Mouse (Mus musculus) CD4-positive helper T cell, adult 2 months (primary cell): Measurements from ENCODE around the gene 3100002H09Rik.

Experiments used
- DNase-seq: peaks from one replicate; pipeline ENCODE4 v3.0.0-alpha.2; 2012; ENCODE audit warnings: low read depth, missing footprints, low spot score

The 3100002H09Rik gene

GRCm38 (mm10) chr4:124610703-124611102, at the start of gene 3100002H09Rik:
Gene 3100002H09Rik (minus strand): TSS chr4:124610803.
- DNase-seq = no peak

GRCm38 (mm10) chr4:124659251-124660217, 48.9 kb upstream of the 3100002H09Rik start:
- no peak for DNase-seq

- DNase-seq = no peak
These were observed 47.8 kb upstream of the 3100002H09Rik start for GRCm38 (mm10) chr4:124658412-124658851.

GRCm38 (mm10) chr4:124657781-124658180, 47.2 kb upstream of the 3100002H09Rik start:
- DNase-seq = peak; percentile 29

GRCm38 (mm10) chr4:124656854-124657650, 46.4 kb upstream of the 3100002H09Rik start:
- DNase-seq = peak; percentile 70

GRCm38 (mm10) chr4:124656518-124656853, 45.9 kb upstream of the 3100002H09Rik start, which contains the start of gene Pou3f1:
Gene Pou3f1 (plus strand): TSS chr4:124656807.
- DNase-seq = no peak

- DNase-seq = no peak
These were observed 42.3 kb upstream of the 3100002H09Rik start for GRCm38 (mm10) chr4:124652886-124653285.

GRCm38 (mm10) chr4:124647909-124648308, 37.3 kb upstream of the 3100002H09Rik start:
- no peak for DNase-seq

- DNase-seq = no peak
These were observed 36.0 kb upstream of the 3100002H09Rik start for GRCm38 (mm10) chr4:124646591-124646990.

GRCm38 (mm10) chr4:124644974-124645433, 34.4 kb upstream of the 3100002H09Rik start:
- no peak for DNase-seq

- no peak for DNase-seq
These were observed 33.3 kb upstream of the 3100002H09Rik start for GRCm38 (mm10) chr4:124643859-124644258.

GRCm38 (mm10) chr4:124639715-124640114, 29.1 kb upstream of the 3100002H09Rik start:
- DNase-seq = no peak

GRCm38 (mm10) chr4:124633281-124633680, 22.7 kb upstream of the 3100002H09Rik start:
- no peak for DNase-seq

GRCm38 (mm10) chr4:124632856-124633255, 22.3 kb upstream of the 3100002H09Rik start:
- DNase-seq = no peak

GRCm38 (mm10) chr4:124631456-124631855, 20.9 kb upstream of the 3100002H09Rik start:
- DNase-seq = no peak

GRCm38 (mm10) chr4:124626836-124627235, 16.2 kb upstream of the 3100002H09Rik start:
- DNase-seq = no peak

- DNase-seq = no peak
These were observed 13.5 kb upstream of the 3100002H09Rik start for GRCm38 (mm10) chr4:124624111-124624581.

- DNase-seq = no peak
These were observed 12.0 kb upstream of the 3100002H09Rik start for GRCm38 (mm10) chr4:124622566-124622965.

- no peak for DNase-seq
These were observed 10.8 kb upstream of the 3100002H09Rik start for GRCm38 (mm10) chr4:124621406-124621805.

GRCm38 (mm10) chr4:124618599-124618998, 8.0 kb upstream of the 3100002H09Rik start:
- DNase-seq = no peak

GRCm38 (mm10) chr4:124616636-124617035, 6.0 kb upstream of the 3100002H09Rik start:
- no peak for DNase-seq

- no peak for DNase-seq
These were observed 5.4 kb upstream of the 3100002H09Rik start for GRCm38 (mm10) chr4:124615986-124616385.
